Mouse (Mus musculus): Measurements from ENCODE around the gene Rhbdl2. TPM values are rescaled to one million over a fixed set of nuclear protein-coding genes. Genes with fewer than 3 reads are reported as not detected.

Rhbdl2 gene
- total and polyA plus RNA-seq, 2 experiments from 2014 or later = 1.2 to 1.4 TPM

DNA sequence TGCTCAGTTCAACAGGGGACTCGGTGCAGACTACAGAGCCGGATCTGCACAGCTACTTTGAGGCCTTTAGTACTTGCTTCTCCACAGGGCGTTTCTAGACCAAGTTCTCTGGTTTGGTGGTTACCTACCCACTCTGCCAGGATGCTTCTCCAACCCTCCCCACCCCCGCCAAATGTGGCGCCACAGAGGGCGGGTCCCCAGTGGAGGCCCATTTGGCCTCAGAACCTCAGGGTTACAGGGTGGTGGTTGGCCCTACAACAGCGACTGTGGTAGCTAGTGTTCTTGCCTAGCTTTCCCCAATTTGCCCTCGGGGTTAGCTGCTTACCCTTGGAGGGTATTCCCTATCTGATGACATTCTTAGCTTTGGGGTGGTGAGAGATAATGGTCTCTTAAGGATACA is 54.5 kb downstream of the Rhbdl2 start:
- Histone ChIP-seq H3K9me3 (ENCODE audit: low read length) (peaks cover 3% of the 10 kb centered on the region; the same call in 1 of the 2 replicates), H3K27me3 (ENCODE audit: insufficient read depth, low read length) (no peaks in the 10 kb centered on the region), H3K4me2 (ENCODE audit: low read depth, low read length, poor library complexity, severe bottlenecking) (no peak overlapping the region), H3K4me1 (ENCODE audit: insufficient read depth, low read length) (no peaks in the 10 kb centered on the region), H3K9ac (replicated peaks; ENCODE audit: low read length, poor library complexity, severe bottlenecking) (no peak overlapping the region), H3K27ac (ENCODE audit: low read depth, low read length) (no peak overlapping the region), H3K36me3 (ENCODE audit: insufficient read depth, low read length) (no peaks in the 10 kb centered on the region), H3K4me3 (ENCODE audit: low read depth, low read length) (no peak overlapping the region)
- no peak for TF ChIP-seq CTCF (IDR thresholded peaks at IDR 0.05)
- WGBS = 87% methylated on average over 8 of the region's 8 CpGs
- no peak for ATAC-seq (ENCODE audit: low FRiP score)
- DNase-seq (ENCODE audit: low spot score) = no peak

DNA sequence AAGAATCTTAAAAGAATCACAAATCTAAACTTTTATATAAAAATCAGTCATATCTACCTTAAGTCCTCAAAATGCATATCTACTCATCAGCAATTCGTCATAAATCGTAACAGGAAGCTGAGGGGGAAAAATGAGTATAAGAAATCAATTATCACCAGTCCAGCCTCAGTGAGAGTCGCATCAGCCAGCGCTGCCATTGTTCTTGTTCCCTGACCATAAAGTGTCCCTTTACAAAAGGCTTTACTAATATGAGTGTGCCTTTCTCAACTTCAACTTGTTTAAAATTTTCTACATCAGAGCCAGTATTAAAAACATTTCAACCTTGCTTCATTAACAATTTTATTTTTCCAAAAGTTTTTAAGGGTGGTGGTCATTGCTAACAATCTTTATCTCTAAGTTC is 69.2 kb downstream of the Rhbdl2 start:
- ATAC-seq (ENCODE audit: low FRiP score) = no peak
- H3K4me2 ChIP-seq (ENCODE audit: low read depth, low read length, poor library complexity, severe bottlenecking) = no peak overlapping the region
- no peak for TF ChIP-seq CTCF (IDR thresholded peaks at IDR 0.05)
- H3K27ac ChIP-seq (ENCODE audit: low read depth, low read length) = no peak overlapping the region
- no peak overlapping the region for H3K4me3 ChIP-seq (ENCODE audit: low read depth, low read length)
- no peaks in the 10 kb centered on the region for H3K4me1 ChIP-seq (ENCODE audit: insufficient read depth, low read length)
- H3K27me3 ChIP-seq (ENCODE audit: insufficient read depth, low read length) = no peaks in the 10 kb centered on the region
- H3K9ac ChIP-seq (replicated peaks; ENCODE audit: low read length, poor library complexity, severe bottlenecking) = no peak overlapping the region
- H3K36me3 ChIP-seq (ENCODE audit: insufficient read depth, low read length) = no peaks in the 10 kb centered on the region
- H3K9me3 ChIP-seq (ENCODE audit: low read length) = no peaks in the 10 kb centered on the region
- WGBS = 57% methylated on average over 4 of the region's 4 CpGs
- no peak for DNase-seq (ENCODE audit: low spot score)

DNA sequence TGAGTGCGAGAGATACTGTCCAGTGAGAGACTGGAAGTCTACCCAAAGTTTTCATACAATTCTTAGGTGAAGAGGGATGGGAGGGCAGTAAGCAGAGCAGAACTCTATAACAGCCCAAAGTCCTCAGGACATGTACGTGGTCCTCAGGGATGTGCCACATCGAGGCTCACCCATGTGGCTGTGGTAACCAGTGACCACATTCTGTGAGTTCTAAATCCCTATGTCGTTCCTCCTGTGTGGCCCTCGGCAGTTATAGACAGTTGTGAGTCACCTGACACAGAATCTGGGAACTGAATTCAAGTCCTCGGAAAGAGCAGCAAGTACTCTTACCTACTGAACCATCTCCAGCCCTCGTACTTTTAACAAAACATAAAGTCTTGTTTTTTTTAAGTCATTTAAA is 70.4 kb downstream of the Rhbdl2 start:
- H3K27ac ChIP-seq (ENCODE audit: low read depth, low read length) = no peak overlapping the region
- no peaks in the 10 kb centered on the region for H3K4me1 ChIP-seq (ENCODE audit: insufficient read depth, low read length)
- H3K9ac ChIP-seq (replicated peaks; ENCODE audit: low read length, poor library complexity, severe bottlenecking) = no peak overlapping the region
- no peak for DNase-seq (ENCODE audit: low spot score)
- H3K4me3 ChIP-seq (ENCODE audit: low read depth, low read length) = no peak overlapping the region
- no peaks in the 10 kb centered on the region for H3K9me3 ChIP-seq (ENCODE audit: low read length)
- no peak for ATAC-seq (ENCODE audit: low FRiP score)
- no peak for TF ChIP-seq CTCF (IDR thresholded peaks at IDR 0.05)
- H3K27me3 ChIP-seq (ENCODE audit: insufficient read depth, low read length) = no peaks in the 10 kb centered on the region
- no peaks in the 10 kb centered on the region for H3K36me3 ChIP-seq (ENCODE audit: insufficient read depth, low read length)
- no peak overlapping the region for H3K4me2 ChIP-seq (ENCODE audit: low read depth, low read length, poor library complexity, severe bottlenecking)
- 84% methylated on average over 7 of the region's 7 CpGs for whole genome bisulfite sequencing

DNA sequence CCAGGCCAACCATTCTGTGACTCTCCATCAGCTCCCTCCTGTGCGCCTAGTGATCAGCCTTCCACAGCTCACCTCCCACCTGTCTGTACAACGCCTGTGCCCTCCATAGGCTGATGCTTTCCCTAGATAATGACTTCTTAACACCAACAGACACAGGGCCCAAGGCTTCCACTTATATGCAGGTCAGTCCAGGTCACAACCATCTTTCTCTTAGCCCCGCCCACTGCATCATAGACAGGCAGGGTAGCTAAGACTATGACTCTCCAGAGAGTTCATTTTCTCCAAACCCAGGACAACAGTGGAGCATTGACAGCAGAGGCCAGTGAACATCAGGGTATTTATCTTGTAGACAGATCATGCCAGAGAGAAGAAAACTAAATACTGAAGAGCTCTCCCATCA is 71.7 kb downstream of the Rhbdl2 start, which contains the start of gene 4933427I04Rik:
Gene 4933427I04Rik (plus strand): TSS at position 301 of the 400 bp plus-strand sequence.
- 83% methylated on average over 3 of the region's 3 CpGs for WGBS
- H3K4me3 ChIP-seq (ENCODE audit: low read depth, low read length) = no peak within 1 kb of the TSS
- ATAC-seq (ENCODE audit: low FRiP score) = no peak

DNA sequence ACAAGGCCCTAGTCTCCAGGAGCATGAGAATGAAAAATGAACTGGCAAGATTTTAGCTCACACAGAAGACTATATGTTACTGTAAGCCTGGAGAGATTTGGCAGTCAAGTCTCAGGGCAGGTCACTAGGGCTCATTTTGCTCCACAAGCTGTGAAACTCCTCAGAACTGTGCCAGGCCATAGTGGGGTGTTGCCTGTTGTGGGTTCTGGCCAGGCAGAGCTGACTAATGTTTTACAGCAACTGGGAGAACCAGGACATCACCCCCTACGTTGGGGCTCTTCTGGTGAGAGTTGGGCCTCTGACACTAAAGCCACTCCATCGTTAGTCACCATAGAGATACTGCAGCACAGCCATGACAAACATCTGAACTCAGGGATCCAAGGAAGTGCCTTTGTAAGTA is 72.1 kb downstream of the Rhbdl2 start:
- H3K27me3 ChIP-seq (ENCODE audit: insufficient read depth, low read length) = no peaks in the 10 kb centered on the region
- no peaks in the 10 kb centered on the region for H3K9me3 ChIP-seq (ENCODE audit: low read length)
- no peak overlapping the region for H3K4me2 ChIP-seq (ENCODE audit: low read depth, low read length, poor library complexity, severe bottlenecking)
- no peak overlapping the region for H3K4me3 ChIP-seq (ENCODE audit: low read depth, low read length)
- DNase-seq (ENCODE audit: low spot score) (no peak), ATAC-seq (ENCODE audit: low FRiP score) (no peak)
- no peak overlapping the region for H3K27ac ChIP-seq (ENCODE audit: low read depth, low read length)
- H3K36me3 ChIP-seq (ENCODE audit: insufficient read depth, low read length) = no peaks in the 10 kb centered on the region
- no peak for TF ChIP-seq CTCF (IDR thresholded peaks at IDR 0.05)
- WGBS = 62% methylated on average over 2 of the region's 2 CpGs
- H3K4me1 ChIP-seq (ENCODE audit: insufficient read depth, low read length) = no peaks in the 10 kb centered on the region
- H3K9ac ChIP-seq (replicated peaks; ENCODE audit: low read length, poor library complexity, severe bottlenecking) = no peak overlapping the region

More for the DNA sequence above, 71.7 kb downstream of the Rhbdl2 start, which contains the start of gene 4933427I04Rik:
- Histone ChIP-seq H3K27me3 (ENCODE audit: insufficient read depth, low read length) (no peaks in the 10 kb centered on the region), H3K4me2 (ENCODE audit: low read depth, low read length, poor library complexity, severe bottlenecking) (no peak within 1 kb of the TSS), H3K9me3 (ENCODE audit: low read length) (no peaks in the 10 kb centered on the region), H3K36me3 (ENCODE audit: insufficient read depth, low read length) (no peaks in the 10 kb centered on the region), H3K9ac (replicated peaks; ENCODE audit: low read length, poor library complexity, severe bottlenecking) (no peak within 1 kb of the TSS), H3K4me1 (ENCODE audit: insufficient read depth, low read length) (no peaks in the 10 kb centered on the region), H3K27ac (ENCODE audit: low read depth, low read length) (no peak within 1 kb of the TSS)
- no peak for DNase-seq (ENCODE audit: low spot score)
- no peak for TF ChIP-seq CTCF (IDR thresholded peaks at IDR 0.05)

DNA sequence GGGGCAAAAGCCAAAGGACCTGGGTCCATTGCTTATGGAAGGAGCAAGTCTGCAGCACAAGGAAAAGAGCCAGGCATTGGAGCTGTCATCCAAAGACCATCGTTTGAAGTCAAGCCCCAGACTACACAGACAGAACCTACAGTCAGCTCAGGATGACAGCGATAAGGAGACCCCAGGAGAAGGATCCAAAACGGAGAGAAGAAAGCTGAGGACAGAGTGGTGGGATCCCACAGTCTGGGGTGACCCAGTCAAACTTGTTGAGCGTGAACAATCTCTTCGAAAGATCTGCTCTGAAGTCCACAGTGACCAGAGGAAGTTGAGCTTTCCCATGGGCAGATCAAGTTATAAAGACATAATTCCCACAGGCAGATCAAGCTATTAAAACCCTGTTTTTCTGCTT is 72.9 kb downstream of the Rhbdl2 start:
- Histone ChIP-seq H3K9me3 (ENCODE audit: low read length) (no peaks in the 10 kb centered on the region), H3K4me2 (ENCODE audit: low read depth, low read length, poor library complexity, severe bottlenecking) (no peak overlapping the region), H3K27me3 (ENCODE audit: insufficient read depth, low read length) (no peaks in the 10 kb centered on the region), H3K4me1 (ENCODE audit: insufficient read depth, low read length) (no peaks in the 10 kb centered on the region), H3K4me3 (ENCODE audit: low read depth, low read length) (no peak overlapping the region), H3K36me3 (ENCODE audit: insufficient read depth, low read length) (no peaks in the 10 kb centered on the region), H3K9ac (replicated peaks; ENCODE audit: low read length, poor library complexity, severe bottlenecking) (no peak overlapping the region), H3K27ac (ENCODE audit: low read depth, low read length) (no peak overlapping the region)
- no peak for TF ChIP-seq CTCF (IDR thresholded peaks at IDR 0.05)
- no peak for DNase-seq (ENCODE audit: low spot score)
- WGBS = 75% methylated on average over 5 of the region's 5 CpGs
- ATAC-seq (ENCODE audit: low FRiP score) = no peak

Other genes starting within 250 kb of the Rhbdl2 start
- gene Macf1, start 103.5 kb upstream of the Rhbdl2 start, total RNA-seq (2014; rRNA removed) = 338 and 390 TPM in 2 replicates
- gene Macf1, start 103.5 kb upstream of the Rhbdl2 start, polyA plus RNA-seq (2015; fragmentation: Nextera tagmentation; extraction: Ambion mirVana) = 59.7 and 73.3 TPM in 2 replicates
- 141 and 145 TPM in 2 replicates for gene Ndufs5, start 69.7 kb upstream of the Rhbdl2 start, total RNA-seq (2014; rRNA removed)
- 588 and 616 TPM in 2 replicates for gene Ndufs5, start 69.7 kb upstream of the Rhbdl2 start, polyA plus RNA-seq (2015; fragmentation: Nextera tagmentation; extraction: Ambion mirVana)
- gene Akirin1, start 37.5 kb upstream of the Rhbdl2 start, total RNA-seq (2014; rRNA removed) = 60.5 and 72.6 TPM in 2 replicates
- gene Akirin1, start 37.5 kb upstream of the Rhbdl2 start, polyA plus RNA-seq (2015; fragmentation: Nextera tagmentation; extraction: Ambion mirVana) = 80.2 and 91.5 TPM in 2 replicates
- gene 4933427I04Rik, start 71.8 kb downstream of the Rhbdl2 start, total RNA-seq (2014; rRNA removed) = not detected in 2 replicates
- 0.06 TPM in 1 of 2 replicates, not detected in the other for gene 4933427I04Rik, start 71.8 kb downstream of the Rhbdl2 start, polyA plus RNA-seq (2015; fragmentation: Nextera tagmentation; extraction: Ambion mirVana)
- 6.7 and 6.8 TPM in 2 replicates for gene Mycbp, start 117.0 kb downstream of the Rhbdl2 start, total RNA-seq (2014; rRNA removed)
- gene Mycbp, start 117.0 kb downstream of the Rhbdl2 start, polyA plus RNA-seq (2015; fragmentation: Nextera tagmentation; extraction: Ambion mirVana) = 34.9 and 46.6 TPM in 2 replicates
- 38.1 and 55.7 TPM in 2 replicates for gene Rragc, start 129.6 kb downstream of the Rhbdl2 start, total RNA-seq (2014; rRNA removed)
- gene Rragc, start 129.6 kb downstream of the Rhbdl2 start, polyA plus RNA-seq (2015; fragmentation: Nextera tagmentation; extraction: Ambion mirVana) = 39.3 and 41.9 TPM in 2 replicates
- not detected in 2 replicates for gene 4930535I16Rik, start 130.1 kb downstream of the Rhbdl2 start, total RNA-seq (2014; rRNA removed)
- not detected in 2 replicates for gene 4930535I16Rik, start 130.1 kb downstream of the Rhbdl2 start, polyA plus RNA-seq (2015; fragmentation: Nextera tagmentation; extraction: Ambion mirVana)

All from midbrain, postnatal 0 days (tissue).